Mouse (Mus musculus) intestine, embryonic 16.5 days (tissue): ENCODE results near the gene Gcnt3. TPM values are rescaled to one million over a fixed set of nuclear protein-coding genes. Genes with fewer than 3 reads are reported as not detected.

ENCODE experiments used
- ATAC-seq: fragments of 200-750 bp; cut with Nextera tagmentation; 2 replicates; pipeline ENCODE4 v1.8.0; 2017; ENCODE audit warnings: moderate TSS enrichment, moderate library complexity
- H3K27ac ChIP-seq: fragments of 300-500 bp; sonication (generic); 2 replicates; pipeline ENCODE4 v1.5.1; 2014; ENCODE audit warnings: mild to moderate bottlenecking, low read length
- H3K27me3 ChIP-seq: fragments of 300-500 bp; sonication (generic); replicated peaks from 2 replicates; pipeline ENCODE4 v1.6.1; 2014; ENCODE audit warnings: low read length, control low read depth, mixed read lengths; ENCODE audit not compliant: control insufficient read depth, insufficient read depth
- H3K36me3 ChIP-seq: fragments of 300-500 bp; sonication (generic); 2 replicates; pipeline ENCODE4 v1.6.1; 2014; ENCODE audit warnings: low read length, control low read depth; ENCODE audit not compliant: control insufficient read depth, insufficient read depth
- H3K4me1 ChIP-seq: fragments of 300-500 bp; sonication (generic); 2 replicates; pipeline ENCODE4 v1.6.1; 2014; ENCODE audit warnings: low read length, control low read depth, mixed read lengths; ENCODE audit not compliant: control insufficient read depth, insufficient read depth
- H3K4me2 ChIP-seq: fragments of 300-500 bp; sonication (generic); 2 replicates; pipeline ENCODE4 v1.6.1; 2014; ENCODE audit warnings: low read depth, low read length, control low read depth
- H3K4me3 ChIP-seq: fragments of 300-500 bp; sonication (generic); 2 replicates; pipeline ENCODE4 v1.5.1; 2014; ENCODE audit warnings: mild to moderate bottlenecking, low read length
- H3K9ac ChIP-seq: fragments of 300-500 bp; sonication (generic); 2 replicates; pipeline ENCODE4 v1.6.1; 2014; ENCODE audit warnings: low read depth, low read length
- H3K9me3 ChIP-seq: fragments of 300-500 bp; sonication (generic); 2 replicates; pipeline ENCODE4 v1.6.1; 2016; ENCODE audit warnings: low read length, control low read depth; ENCODE audit not compliant: control insufficient read depth
- WGBS: fragments of 180-500 bp; shearing (Covaris S2); extraction: QIAGEN DNeasy Blood & Tissue Kit; methylation state at CpG from one replicate; pipeline ENCODE4 v1.1.7; 2014; 5-methylcytosine and 5-hydroxymethylcytosine counted together
- polyA plus RNA-seq: library from polyadenylated mRNA; unstranded; fragments of >200 nt; fragmentation: Nextera tagmentation; extraction: Ambion mirVana; gene quantifications from 2 replicates; pipeline ENCODE4 v1.2.1, GENCODE M21; 2015

The Gcnt3 gene
- polyA plus RNA-seq, 1 experiment from 2014 or later = 12.7 TPM

DNA sequence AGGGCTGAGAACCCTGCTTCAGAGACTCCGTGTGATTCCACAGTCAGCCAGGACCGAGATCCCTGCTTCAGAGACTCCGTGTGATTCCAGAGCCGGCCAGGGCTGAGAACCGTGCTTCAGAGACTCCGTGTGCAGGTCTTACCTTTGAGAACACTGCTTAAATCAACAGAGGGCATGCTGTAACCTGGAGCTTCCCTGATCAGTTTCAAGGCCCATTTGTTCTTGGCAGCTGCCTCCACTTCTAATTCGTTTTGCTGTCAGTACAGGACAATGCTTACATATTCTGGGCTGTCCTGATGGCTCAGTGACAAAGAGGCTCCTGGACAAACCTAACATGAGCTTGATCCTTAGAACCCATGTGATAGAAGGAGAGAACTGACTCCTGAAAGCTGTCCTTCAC, 39.3 kb upstream of the Gcnt3 start:
- ATAC-seq = no peak
- Histone ChIP-seq H3K9ac (no peak overlapping the region), H3K27me3 (no peaks in the 10 kb centered on the region), H3K4me1 (no peaks in the 10 kb centered on the region), H3K4me2 (no peak overlapping the region), H3K4me3 (no peak overlapping the region), H3K36me3 (no peaks in the 10 kb centered on the region), H3K27ac (no peak overlapping the region), H3K9me3 (no peaks in the 10 kb centered on the region)
- WGBS = 58% methylated on average over 7 of the region's 7 CpGs

DNA sequence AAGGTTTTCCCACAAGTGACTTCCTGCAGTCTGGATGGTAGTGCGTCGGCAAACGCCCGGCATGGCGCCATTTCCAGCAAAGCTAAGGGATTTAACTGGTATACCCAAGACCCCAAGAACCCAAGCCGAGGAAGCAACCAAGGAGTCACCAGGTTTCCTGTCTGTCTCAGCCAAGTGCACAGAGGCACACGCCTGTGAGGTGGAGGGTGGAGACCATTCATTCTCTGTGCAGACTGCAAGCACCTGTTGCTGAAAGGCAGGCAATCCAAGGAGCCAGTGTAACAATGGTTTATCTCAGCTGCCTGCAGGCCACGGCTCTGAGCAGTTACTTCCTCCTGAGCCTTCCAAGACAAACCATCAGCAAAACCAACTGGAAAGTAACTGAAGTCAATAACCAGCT, 34.5 kb upstream of the Gcnt3 start:
- WGBS = 75% methylated on average over 8 of the region's 8 CpGs
- Histone ChIP-seq H3K9ac (no peak overlapping the region), H3K27ac (no peak overlapping the region), H3K4me2 (no peak overlapping the region), H3K4me1 (peaks cover 9% of the 10 kb centered on the region), H3K27me3 (no peaks in the 10 kb centered on the region), H3K9me3 (no peaks in the 10 kb centered on the region), H3K36me3 (no peaks in the 10 kb centered on the region), H3K4me3 (no peak overlapping the region)
- ATAC-seq = peak; percentile 49; the same call in 1 of the 2 replicates

DNA sequence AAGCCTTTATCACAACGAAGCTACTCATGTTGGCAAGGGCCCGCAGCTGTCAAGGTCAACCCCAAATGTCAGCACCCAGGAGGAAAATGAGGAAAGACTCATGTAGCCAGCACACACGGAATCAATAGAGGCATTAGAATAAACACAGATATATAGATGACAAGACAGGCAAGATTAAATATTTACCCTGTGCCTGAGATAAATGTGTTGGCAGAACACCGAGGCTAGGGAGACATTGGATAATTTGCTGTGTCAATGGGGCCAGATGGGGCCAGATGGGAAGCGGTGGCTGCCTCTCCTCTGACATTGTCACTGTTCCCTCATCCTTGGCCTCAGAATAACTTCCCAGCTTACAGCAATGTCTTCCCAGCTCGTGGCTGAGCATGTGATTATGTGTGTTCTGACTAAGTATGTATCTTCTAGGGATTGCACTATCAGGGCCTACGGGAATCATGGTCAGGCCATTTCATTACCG, 32.1 kb upstream of the Gcnt3 start:
- Histone ChIP-seq H3K9me3 (no peaks in the 10 kb centered on the region), H3K9ac (no peak overlapping the region), H3K27me3 (no peaks in the 10 kb centered on the region), H3K27ac (peak overlapping the region; percentile 26; the same call in 1 of the 2 replicates), H3K4me1 (peaks cover 9% of the 10 kb centered on the region), H3K4me2 (no peak overlapping the region), H3K36me3 (no peaks in the 10 kb centered on the region), H3K4me3 (no peak overlapping the region)
- ATAC-seq = peak; percentile 76
- 34% methylated on average over 8 of the region's 8 CpGs for WGBS

- no peaks in the 10 kb centered on the region for H3K9me3 ChIP-seq
- H3K4me2 ChIP-seq = no peak overlapping the region
- H3K27ac ChIP-seq = no peak overlapping the region
- WGBS = 86% methylated on average over 3 of the region's 3 CpGs
- peaks cover 16% of the 10 kb centered on the region for H3K4me1 ChIP-seq
- H3K36me3 ChIP-seq = no peaks in the 10 kb centered on the region
- no peaks in the 10 kb centered on the region for H3K27me3 ChIP-seq
- no peak overlapping the region for H3K9ac ChIP-seq
- ATAC-seq = no peak
- H3K4me3 ChIP-seq = no peak overlapping the region
Observed at GRCm38 (mm10) chr9:70067497-70067896, 29.6 kb upstream of the Gcnt3 start.

GRCm38 (mm10) chr9:70062012-70062411, 24.1 kb upstream of the Gcnt3 start:
- no peak overlapping the region for H3K4me3 ChIP-seq
- no peaks in the 10 kb centered on the region for H3K36me3 ChIP-seq
- peak; percentile 68; the same call in 1 of the 2 replicates for ATAC-seq
- H3K9ac ChIP-seq = no peak overlapping the region
- H3K4me2 ChIP-seq = no peak overlapping the region
- peaks cover 10% of the 10 kb centered on the region; the same call in 1 of the 2 replicates for H3K4me1 ChIP-seq
- H3K9me3 ChIP-seq = no peaks in the 10 kb centered on the region
- H3K27ac ChIP-seq = no peak overlapping the region
- WGBS = 53% methylated on average over 3 of the region's 3 CpGs
- no peaks in the 10 kb centered on the region for H3K27me3 ChIP-seq

GRCm38 (mm10) chr9:70053411-70053810, 15.5 kb upstream of the Gcnt3 start:
- H3K4me2 ChIP-seq = no peak overlapping the region
- peaks cover 16% of the 10 kb centered on the region for H3K4me1 ChIP-seq
- H3K9me3 ChIP-seq = no peaks in the 10 kb centered on the region
- no peak overlapping the region for H3K4me3 ChIP-seq
- no peaks in the 10 kb centered on the region for H3K27me3 ChIP-seq
- WGBS = 31% methylated on average over 3 of the region's 3 CpGs
- H3K36me3 ChIP-seq = no peaks in the 10 kb centered on the region
- ATAC-seq = no peak
- H3K27ac ChIP-seq = no peak overlapping the region
- no peak overlapping the region for H3K9ac ChIP-seq

DNA sequence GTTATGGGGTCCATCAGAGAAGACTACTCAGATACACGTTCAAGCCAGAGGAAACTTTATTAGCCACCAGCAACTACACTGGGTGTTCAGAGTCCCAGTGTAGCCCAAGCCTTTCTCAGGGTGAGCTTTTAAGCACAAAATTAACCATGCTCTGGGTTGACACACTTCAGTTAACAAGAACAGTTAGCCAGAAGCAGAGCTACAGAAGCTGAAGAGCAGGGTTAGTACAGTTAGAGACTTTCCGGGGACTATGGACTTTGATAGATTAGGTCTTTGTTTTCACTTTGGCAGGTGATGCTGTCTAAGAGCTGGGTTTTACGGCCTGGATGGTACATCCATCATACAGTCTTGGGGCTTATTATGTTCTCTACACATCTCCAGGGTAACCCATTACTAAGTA, 14.8 kb upstream of the Gcnt3 start:
- H3K27me3 ChIP-seq = no peaks in the 10 kb centered on the region
- no peak overlapping the region for H3K27ac ChIP-seq
- H3K4me1 ChIP-seq = peaks cover 22% of the 10 kb centered on the region
- H3K36me3 ChIP-seq = no peaks in the 10 kb centered on the region
- 55% methylated on average over 3 of the region's 3 CpGs for WGBS
- no peak overlapping the region for H3K4me2 ChIP-seq
- H3K4me3 ChIP-seq = no peak overlapping the region
- H3K9me3 ChIP-seq = no peaks in the 10 kb centered on the region
- H3K9ac ChIP-seq = no peak overlapping the region
- ATAC-seq = no peak

GRCm38 (mm10) chr9:70049839-70050238, 12.0 kb upstream of the Gcnt3 start:
- peaks cover 33% of the 10 kb centered on the region for H3K4me1 ChIP-seq
- no peak overlapping the region for H3K4me2 ChIP-seq
- ATAC-seq = no peak
- H3K36me3 ChIP-seq = no peaks in the 10 kb centered on the region
- no peak overlapping the region for H3K9ac ChIP-seq
- H3K9me3 ChIP-seq = no peaks in the 10 kb centered on the region
- H3K4me3 ChIP-seq = no peak overlapping the region
- H3K27me3 ChIP-seq = no peaks in the 10 kb centered on the region
- no peak overlapping the region for H3K27ac ChIP-seq
- WGBS = 29% methylated on average over 8 of the region's 8 CpGs

DNA sequence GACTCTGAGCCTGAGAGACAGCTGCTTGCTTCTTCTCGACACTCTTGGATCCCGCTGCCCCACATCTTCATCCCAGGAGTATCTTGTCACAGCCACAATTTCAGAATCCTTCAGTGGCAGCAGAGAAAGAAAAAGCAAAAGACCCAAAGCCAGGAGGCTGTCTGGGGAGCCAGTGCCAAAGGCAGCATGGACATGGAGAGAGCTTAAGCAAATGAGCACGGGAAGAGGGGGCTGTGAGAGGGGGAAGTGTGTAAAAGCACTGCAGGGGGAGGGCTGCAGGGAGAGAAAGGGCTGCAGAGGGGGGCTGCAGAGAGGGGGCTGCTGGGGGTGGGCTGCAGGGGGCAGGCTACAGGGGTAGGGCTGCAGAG, 11.5 kb upstream of the Gcnt3 start:
- Histone ChIP-seq H3K9me3 (no peaks in the 10 kb centered on the region), H3K4me2 (no peak overlapping the region), H3K36me3 (no peaks in the 10 kb centered on the region), H3K27ac (peak overlapping the region; percentile 52), H3K27me3 (no peaks in the 10 kb centered on the region), H3K4me3 (no peak overlapping the region), H3K4me1 (peaks cover 33% of the 10 kb centered on the region), H3K9ac (no peak overlapping the region)
- 33% methylated on average over 3 of the region's 3 CpGs for WGBS
- no peak for ATAC-seq

GRCm38 (mm10) chr9:70048751-70049415, 11.0 kb upstream of the Gcnt3 start:
- H3K4me3 ChIP-seq = no peak overlapping the region
- H3K4me1 ChIP-seq = peaks cover 36% of the 10 kb centered on the region
- no peak overlapping the region for H3K9ac ChIP-seq
- 48% methylated on average over 6 of the region's 6 CpGs for WGBS
- H3K27me3 ChIP-seq = no peaks in the 10 kb centered on the region
- ATAC-seq = no peak
- H3K27ac ChIP-seq = peak overlapping the region; percentile 52
- H3K9me3 ChIP-seq = no peaks in the 10 kb centered on the region
- no peaks in the 10 kb centered on the region for H3K36me3 ChIP-seq
- H3K4me2 ChIP-seq = no peak overlapping the region
